Mouse (Mus musculus) mesoderm, embryonic 11.5 days (tissue): Measurements from ENCODE around the gene Mpp4.
A peak's percentile ranks its signal among the peaks of the same experiment; 100 is the strongest.

Source experiments
- DNase-seq: peaks from one replicate; pipeline ENCODE4 v3.0.0-alpha.2; 2012; ENCODE audit warnings: low read depth, low spot score

Mpp4 gene

GRCm38 (mm10) chr1:59167654-59168425, 4.7 kb upstream of the Mpp4 start:
- DNase-seq: peak; percentile 9

- no peak for DNase-seq
Measured at GRCm38 (mm10) chr1:59166232-59166905, 3.2 kb upstream of the Mpp4 start.

- no peak for DNase-seq
Measured at GRCm38 (mm10) chr1:59163918-59164317, 729 bp upstream of the Mpp4 start.

GRCm38 (mm10) chr1:59162309-59163024, 722 bp downstream of the Mpp4 start:
- DNase-seq: no peak

GRCm38 (mm10) chr1:59161396-59161795, 1.8 kb downstream of the Mpp4 start:
- no peak for DNase-seq

- no peak for DNase-seq
Measured at GRCm38 (mm10) chr1:59160871-59161270, 2.3 kb downstream of the Mpp4 start.

GRCm38 (mm10) chr1:59159136-59159535, 4.1 kb downstream of the Mpp4 start:
- DNase-seq: no peak

GRCm38 (mm10) chr1:59158498-59158897, 4.7 kb downstream of the Mpp4 start:
- DNase-seq: no peak

- DNase-seq: no peak
Measured at GRCm38 (mm10) chr1:59157846-59158245, 5.3 kb downstream of the Mpp4 start.

GRCm38 (mm10) chr1:59152346-59152745, 10.8 kb downstream of the Mpp4 start:
- DNase-seq: no peak

GRCm38 (mm10) chr1:59150542-59150941, 12.6 kb downstream of the Mpp4 start:
- DNase-seq: no peak

- peak; percentile 27 for DNase-seq
Measured at GRCm38 (mm10) chr1:59144543-59144942, 18.6 kb downstream of the Mpp4 start.

- DNase-seq: peak; percentile 74
Measured at GRCm38 (mm10) chr1:59142809-59143208, 20.4 kb downstream of the Mpp4 start.

GRCm38 (mm10) chr1:59134419-59134818, 28.8 kb downstream of the Mpp4 start:
- no peak for DNase-seq

GRCm38 (mm10) chr1:59128879-59129278, 34.3 kb downstream of the Mpp4 start:
- DNase-seq: no peak

- no peak for DNase-seq
Measured at GRCm38 (mm10) chr1:59125558-59125957, 37.6 kb downstream of the Mpp4 start.

GRCm38 (mm10) chr1:59119720-59120457, 43.3 kb downstream of the Mpp4 start, which contains the start of gene Tmem237:
Gene Tmem237 (minus strand): TSS chr1:59120408.
- DNase-seq: peak; percentile 87

GRCm38 (mm10) chr1:59110524-59110923, 52.7 kb downstream of the Mpp4 start:
- DNase-seq: no peak

GRCm38 (mm10) chr1:59102071-59102470, 61.1 kb downstream of the Mpp4 start:
- DNase-seq: no peak

- DNase-seq: no peak
Measured at GRCm38 (mm10) chr1:59101020-59101419, 62.2 kb downstream of the Mpp4 start.

GRCm38 (mm10) chr1:59094705-59095104, 68.5 kb downstream of the Mpp4 start, which contains the start of gene C2cd6:
Gene C2cd6 (minus strand): TSS chr1:59094900.
- DNase-seq: no peak
